Mouse (Mus musculus): ENCODE results near the gene Olfr771. TPM values are rescaled to one million over a fixed set of nuclear protein-coding genes. Genes with fewer than 3 reads are reported as not detected.
"Not testable (repeated sequence)": the region's sequence is repeated elsewhere in the genome, so short reads cannot be mapped to it uniquely, and the experiment has no call there.

The Olfr771 gene
- total RNA-seq (2021): not detected

- intact Hi-C loops (cut with DNase I): no loop called here
- no peak for DNase-seq
These were observed at the start of gene Olfr771 for GRCm38 (mm10) chr10:129164651-129165050. TSS of gene Olfr771 (minus strand) at chr10:129164751.

- DNase-seq; intact Hi-C loops (cut with DNase I): not testable (repeated sequence)
These were observed 22.8 kb upstream of the Olfr771 start, which contains the start of gene Olfr773 for GRCm38 (mm10) chr10:129187319-129187718. TSS of gene Olfr773 (minus strand) at chr10:129187419.

GRCm38 (mm10) chr10:129177821-129178220 lies 13.3 kb upstream of the Olfr771 start, which contains the start of gene Olfr772:
TSS of gene Olfr772 (minus strand) at chr10:129177921.
- DNase-seq; intact Hi-C loops (cut with DNase I): not testable (repeated sequence)

DNA sequence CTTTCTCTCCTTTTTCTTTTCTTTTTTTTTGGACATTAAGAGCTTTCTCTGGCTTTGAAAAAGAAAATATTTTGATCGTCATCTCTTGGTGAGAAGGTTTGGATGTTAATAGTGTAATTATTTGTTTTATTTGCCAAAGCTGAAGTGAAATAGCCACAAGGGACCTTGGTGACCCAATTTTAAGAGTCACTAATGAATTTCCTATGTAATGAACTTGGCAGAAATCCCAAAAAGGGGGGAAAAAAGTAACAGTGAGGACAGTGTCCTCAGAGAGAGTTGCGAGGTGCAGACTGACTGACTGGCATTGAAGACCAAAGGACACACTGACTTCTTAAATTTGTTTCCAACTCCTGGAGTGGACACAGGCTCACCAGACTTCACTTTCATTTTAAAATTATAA lies 25.7 kb downstream of the Olfr771 start, which contains the start of gene Olfr770:
Gene Olfr770, minus strand, starts transcription at position 101 of the 400 bp plus-strand sequence.
- no peak for DNase-seq
- intact Hi-C loops (cut with DNase I): no loop called here

DNA sequence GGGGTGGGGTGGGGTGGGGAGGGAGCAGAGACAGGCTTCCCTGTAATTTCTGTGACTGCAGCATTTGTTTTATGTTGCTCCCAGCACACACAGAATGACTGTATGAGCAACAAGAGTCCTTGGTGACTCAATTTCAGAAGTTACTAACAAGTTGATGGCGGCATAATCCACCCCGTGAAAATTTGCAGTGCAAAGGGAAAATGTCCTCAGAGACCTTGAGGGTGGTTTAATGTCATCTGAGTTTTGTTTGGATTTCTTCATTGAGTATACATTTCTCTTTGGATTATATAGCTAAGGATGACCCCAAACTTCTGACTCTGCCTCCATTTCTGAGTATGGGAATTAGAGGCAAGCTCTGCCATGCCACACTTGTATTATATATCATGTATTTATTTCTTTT lies 46.8 kb downstream of the Olfr771 start, which contains the start of gene Olfr769:
Gene Olfr769, minus strand, starts transcription at position 101 of the 400 bp plus-strand sequence.
- intact Hi-C loops (cut with DNase I): no loop called here

GRCm38 (mm10) chr10:129115146-129115545 lies 49.4 kb downstream of the Olfr771 start:
- intact Hi-C loops (cut with DNase I): no loop called here
- DNase-seq: no peak

More for the DNA sequence above, 46.8 kb downstream of the Olfr771 start, which contains the start of gene Olfr769:
- DNase-seq: no peak

Other genes starting within 250 kb of the Olfr771 start
- gene Rdh5, start 241.9 kb downstream of the Olfr771 start, total RNA-seq (2021): 1 to 10 TPM; 5.4 to 6.1 TPM
- gene Bloc1s1, start 240.7 kb downstream of the Olfr771 start, total RNA-seq (2021): 10 to 100 TPM; 90.7 to 91.9 TPM
- gene Itga7, start 230.9 kb downstream of the Olfr771 start, total RNA-seq (2021): 1 to 10 TPM; 8.9 to 9.1 TPM
- gene Mettl7b, start 203.8 kb downstream of the Olfr771 start, total RNA-seq (2021): not detected
- not detected for gene Olfr9, start 175.3 kb downstream of the Olfr771 start, total RNA-seq (2021)
- not detected for gene Olfr763, start 154.0 kb downstream of the Olfr771 start, total RNA-seq (2021)
- gene Olfr764-ps1, start 124.9 kb downstream of the Olfr771 start, total RNA-seq (2021): not detected
- gene Olfr765, start 114.8 kb downstream of the Olfr771 start, total RNA-seq (2021): not detected
- not detected for gene Olfr766-ps1, start 95.8 kb downstream of the Olfr771 start, total RNA-seq (2021)
- under 1 TPM in 1 of 2 experiments, not detected in 1; 0.14 TPM for gene Olfr767, start 81.8 kb downstream of the Olfr771 start, total RNA-seq (2021)
- gene Olfr768, start 65.4 kb downstream of the Olfr771 start, total RNA-seq (2021): not detected
- not detected for gene Olfr769, start 46.9 kb downstream of the Olfr771 start, total RNA-seq (2021)
- gene Olfr770, start 25.8 kb downstream of the Olfr771 start, total RNA-seq (2021): not detected
- not detected for gene Olfr772, start 13.2 kb upstream of the Olfr771 start, total RNA-seq (2021)
- not detected for gene Olfr773, start 22.7 kb upstream of the Olfr771 start, total RNA-seq (2021)
- not detected for gene Olfr774, start 71.5 kb upstream of the Olfr771 start, total RNA-seq (2021)
- not detected for gene Olfr775, start 83.7 kb upstream of the Olfr771 start, total RNA-seq (2021)
- not detected for gene Olfr776, start 94.4 kb upstream of the Olfr771 start, total RNA-seq (2021)
- gene Olfr777, start 106.7 kb upstream of the Olfr771 start, total RNA-seq (2021): not detected
- gene Olfr780, start 153.4 kb upstream of the Olfr771 start, total RNA-seq (2021): not detected
- not detected for gene Olfr781, start 164.1 kb upstream of the Olfr771 start, total RNA-seq (2021)
- gene Olfr782, start 184.1 kb upstream of the Olfr771 start, total RNA-seq (2021): not detected
- under 1 TPM; 0.26 to 0.32 TPM for gene Olfr784, start 219.3 kb upstream of the Olfr771 start, total RNA-seq (2021)
- not detected for gene Olfr785, start 240.7 kb upstream of the Olfr771 start, total RNA-seq (2021)